Mouse (Mus musculus) erythroblast, embryonic 14.5 days (primary cell): ENCODE results near the gene Slc22a18. TPM values are rescaled to one million over a fixed set of nuclear protein-coding genes. Genes with fewer than 3 reads are reported as not detected.

ENCODE experiments used
- H3K27me3 ChIP-seq: 2 replicates; pipeline ENCODE4 v1.6.1; 2012; ENCODE audit warnings: inconsistent platforms; ENCODE audit not compliant: control insufficient read depth
- H3K36me3 ChIP-seq: 2 replicates; pipeline ENCODE4 v1.6.1; 2012; ENCODE audit warnings: mild to moderate bottlenecking, inconsistent platforms; ENCODE audit not compliant: control insufficient read depth
- H3K4me1 ChIP-seq: 2 replicates; pipeline ENCODE4 v1.6.1; 2012; ENCODE audit warnings: inconsistent platforms; ENCODE audit not compliant: control insufficient read depth
- H3K4me3 ChIP-seq: replicated peaks from 2 replicates; pipeline ENCODE3; 2012; ENCODE audit warnings: moderate library complexity, mild to moderate bottlenecking, inconsistent platforms
- H3K9me3 ChIP-seq: 2 replicates; pipeline ENCODE4 v1.6.1; 2012; ENCODE audit warnings: low read length, inconsistent platforms, mixed read lengths; ENCODE audit not compliant: control insufficient read depth
- GATA1 ChIP-seq: IDR thresholded peaks from 2 replicates; pipeline ENCODE4 v1.6.1; 2012; ENCODE audit warnings: low read length, inconsistent platforms, mixed read lengths
- TAL1 ChIP-seq: IDR thresholded peaks from 3 replicates; pipeline ENCODE4 v1.6.1; 2012; ENCODE audit warnings: low read length, inconsistent platforms, mixed read lengths
- polyA plus RNA-seq: library from polyadenylated mRNA; stranded (reverse); fragments of >175 nt; gene quantifications from 2 replicates; pipeline ENCODE4 v1.2.3, GENCODE M21; 2012

Gene Slc22a18
- polyA plus RNA-seq, 1 experiment, result not detected

GRCm38 (mm10) chr7:143461294-143461870, 12.2 kb upstream of the Slc22a18 start:
- Histone ChIP-seq H3K9me3 (peaks cover 50% of the 10 kb centered on the region), H3K36me3 (no peaks in the 10 kb centered on the region), H3K4me3 (peak overlapping the region; percentile 41), H3K4me1 (peaks cover 28% of the 10 kb centered on the region), H3K27me3 (peaks cover 97% of the 10 kb centered on the region)
- TF ChIP-seq TAL1 (no peak), GATA1 (no peak)

- TF ChIP-seq TAL1 (no peak), GATA1 (no peak)
- peaks cover 94% of the 10 kb centered on the region for H3K27me3 ChIP-seq
- H3K4me1 ChIP-seq, result peaks cover 28% of the 10 kb centered on the region
- H3K9me3 ChIP-seq, result peaks cover 50% of the 10 kb centered on the region
- H3K4me3 ChIP-seq, result no peak overlapping the region
- H3K36me3 ChIP-seq, result no peaks in the 10 kb centered on the region
Measured at GRCm38 (mm10) chr7:143461920-143462319, 11.6 kb upstream of the Slc22a18 start.

- peaks cover 28% of the 10 kb centered on the region for H3K4me1 ChIP-seq
- H3K9me3 ChIP-seq, result peaks cover 50% of the 10 kb centered on the region
- no peaks in the 10 kb centered on the region for H3K36me3 ChIP-seq
- H3K27me3 ChIP-seq, result peaks cover 88% of the 10 kb centered on the region
- TF ChIP-seq TAL1 (no peak), GATA1 (no peak)
- H3K4me3 ChIP-seq, result no peak overlapping the region
Measured at GRCm38 (mm10) chr7:143462516-143462915, 11.0 kb upstream of the Slc22a18 start.

GRCm38 (mm10) chr7:143463865-143464415, 9.6 kb upstream of the Slc22a18 start:
- Histone ChIP-seq H3K27me3 (peaks cover 74% of the 10 kb centered on the region), H3K4me3 (no peak overlapping the region), H3K4me1 (peaks cover 28% of the 10 kb centered on the region), H3K9me3 (peaks cover 46% of the 10 kb centered on the region), H3K36me3 (no peaks in the 10 kb centered on the region)
- no peak for TF ChIP-seq TAL1
- no peak for TF ChIP-seq GATA1

GRCm38 (mm10) chr7:143464811-143465560, 8.6 kb upstream of the Slc22a18 start:
- Histone ChIP-seq H3K4me1 (peaks cover 31% of the 10 kb centered on the region), H3K36me3 (no peaks in the 10 kb centered on the region), H3K9me3 (peaks cover 36% of the 10 kb centered on the region), H3K4me3 (peak overlapping the region; percentile 43), H3K27me3 (peaks cover 63% of the 10 kb centered on the region)
- no peak for TF ChIP-seq TAL1
- TF ChIP-seq GATA1, result no peak

GRCm38 (mm10) chr7:143466099-143466677, 7.3 kb upstream of the Slc22a18 start:
- H3K27me3 ChIP-seq, result peaks cover 53% of the 10 kb centered on the region
- TF ChIP-seq GATA1 (no peak), TAL1 (no peak)

GRCm38 (mm10) chr7:143467714-143468113, 5.8 kb upstream of the Slc22a18 start:
- Histone ChIP-seq H3K4me3 (no peak overlapping the region), H3K27me3 (peaks cover 38% of the 10 kb centered on the region), H3K36me3 (no peaks in the 10 kb centered on the region), H3K9me3 (peaks cover 14% of the 10 kb centered on the region), H3K4me1 (peaks cover 19% of the 10 kb centered on the region)
- no peak for TF ChIP-seq TAL1
- TF ChIP-seq GATA1, result no peak

More at GRCm38 (mm10) chr7:143466099-143466677, 7.3 kb upstream of the Slc22a18 start:
- Histone ChIP-seq H3K4me3 (no peak overlapping the region), H3K4me1 (peaks cover 24% of the 10 kb centered on the region), H3K9me3 (peaks cover 25% of the 10 kb centered on the region), H3K36me3 (no peaks in the 10 kb centered on the region)

GRCm38 (mm10) chr7:143469946-143470345, 3.6 kb upstream of the Slc22a18 start:
- peaks cover 16% of the 10 kb centered on the region for H3K27me3 ChIP-seq
- H3K9me3 ChIP-seq, result peaks cover under 1% of the 10 kb centered on the region
- no peak for TF ChIP-seq TAL1
- TF ChIP-seq GATA1, result no peak
- no peak overlapping the region for H3K4me3 ChIP-seq
- no peaks in the 10 kb centered on the region for H3K36me3 ChIP-seq
- H3K4me1 ChIP-seq, result peaks cover 11% of the 10 kb centered on the region

GRCm38 (mm10) chr7:143474811-143475210, 1.3 kb downstream of the Slc22a18 start:
- Histone ChIP-seq H3K4me3 (no peak overlapping the region), H3K4me1 (no peaks in the 10 kb centered on the region), H3K9me3 (no peaks in the 10 kb centered on the region), H3K27me3 (0 out of 2 replicates have a peak, but pooled peaks cover 3% of the 10 kb centered on the region), H3K36me3 (no peaks in the 10 kb centered on the region)
- TF ChIP-seq GATA1 (no peak), TAL1 (no peak)
